Mouse (Mus musculus) erythroblast, embryonic 14.5 days (primary cell): Measurements from ENCODE around the gene Tdp2.

Experiments
- GATA1 ChIP-seq: IDR thresholded peaks from 2 replicates; pipeline ENCODE4 v1.6.1; 2012; ENCODE audit warnings: low read length, inconsistent platforms, mixed read lengths
- TAL1 ChIP-seq: IDR thresholded peaks from 3 replicates; pipeline ENCODE4 v1.6.1; 2012; ENCODE audit warnings: low read length, inconsistent platforms, mixed read lengths

GRCm38 (mm10) chr13:24799378-24799777 is 32.1 kb upstream of the Tdp2 start:
- TF ChIP-seq GATA1: no peak
- TF ChIP-seq TAL1: no peak
